ENCODE assay signal across 14 mouse cellular contexts in the genomic region with DNA sequence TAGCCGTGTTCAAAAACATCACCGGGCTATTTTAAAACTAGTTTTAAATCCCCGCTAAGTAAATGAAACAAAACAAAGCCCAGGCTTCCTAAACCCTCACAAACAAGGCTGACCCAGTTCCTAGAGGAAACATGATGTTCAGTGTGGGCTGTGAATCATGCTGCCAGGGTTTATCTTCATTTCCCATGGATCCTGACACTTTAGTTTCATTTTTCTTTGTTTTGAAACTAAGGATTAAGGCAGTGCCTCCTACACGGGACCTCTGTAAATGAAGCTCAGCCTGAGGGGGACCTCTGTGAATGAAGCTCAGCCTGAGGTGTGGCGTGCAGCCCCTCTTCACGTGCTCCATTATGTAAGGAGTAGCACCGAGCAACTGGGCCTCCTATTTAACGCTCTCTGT. TPM values are rescaled to one million over a fixed set of nuclear protein-coding genes. Genes with fewer than 3 reads are reported as not detected.
DNase-seq lines count a peak whose midpoint lies in the region; ATAC-seq and TF ChIP-seq lines count a peak whose summit lies in the region.
"Had no signal": no experiment of that assay in that cellular context is flagged by ENCODE, and none has a peak within 500 bp of the region (broad histone marks: within the 10 kb centered on the region; RNA-seq: fewer than 3 reads in every experiment).

No protein-coding gene starts in this region.

- H3K9me3 ChIP-seq in intestine, postnatal 0 days (ENCODE audit: control insufficient read depth): no peaks in the 10 kb centered on the region
- H3K9me3 ChIP-seq in intestine, embryonic 15.5 days: no peaks in the 10 kb centered on the region
- no peaks in the 10 kb centered on the region for H3K9me3 ChIP-seq in midbrain, embryonic 16.5 days (replicated peaks; ENCODE audit: control insufficient read depth, low read length, poor library complexity, severe bottlenecking)
- H3K9me3 ChIP-seq: embryonic facial prominence, embryonic 15.5 days; G1E; limb, embryonic 15.5 days had no signal

- H3K27me3 ChIP-seq in intestine, postnatal 0 days (replicated peaks; ENCODE audit: control insufficient read depth, insufficient read depth, low read length): no peaks in the 10 kb centered on the region
- H3K27me3 ChIP-seq in intestine, embryonic 15.5 days (replicated peaks): no peaks in the 10 kb centered on the region
- no peaks in the 10 kb centered on the region for H3K27me3 ChIP-seq in midbrain, embryonic 16.5 days (ENCODE audit: control insufficient read depth, insufficient read depth, low read depth, low read length)
- H3K27me3 ChIP-seq: embryonic facial prominence, embryonic 15.5 days; limb, embryonic 15.5 days had no signal

- no peak overlapping the region for H3K4me3 ChIP-seq in intestine, postnatal 0 days (ENCODE audit: low read depth, low read length)
- no peak overlapping the region for H3K4me3 ChIP-seq in intestine, embryonic 15.5 days (replicated peaks)
- no peak overlapping the region for H3K4me3 ChIP-seq in midbrain, embryonic 16.5 days (ENCODE audit: low read depth, low read length)
- H3K4me3 ChIP-seq: embryonic facial prominence, embryonic 15.5 days; limb, embryonic 15.5 days had no signal

- peak; percentile 40 to 81 for DNase-seq in adrenal gland, adult (ENCODE audit: inconsistent age in 2 of 2, low spot score in 1 of 2)
- no peak for DNase-seq in adrenal gland, adult 8-10 months
- peak; percentile 27 for DNase-seq in right cerebral cortex, adult 18-20 months
- DNase-seq in right cerebral cortex, postnatal 25 days: no peak
- DNase-seq in cerebellum, postnatal 4 days (ENCODE audit: low spot score in 2 of 2): no peak
- DNase-seq: cerebellum, adult 9-10 months; midbrain, embryonic 14.5 days had no signal

- 52% methylated on average over 8 of the region's 8 CpGs for WGBS in intestine, postnatal 0 days
- 47% methylated on average over 8 of the region's 8 CpGs for WGBS in intestine, embryonic 15.5 days
- WGBS in midbrain, embryonic 16.5 days: 41% methylated on average over 8 of the region's 8 CpGs

- H3K9ac ChIP-seq in intestine, postnatal 0 days (ENCODE audit: low read depth, low read length): no peak overlapping the region
- no peak overlapping the region for H3K9ac ChIP-seq in intestine, embryonic 15.5 days
- no peak overlapping the region for H3K9ac ChIP-seq in midbrain, embryonic 16.5 days (ENCODE audit: low read depth, low read length)
- H3K9ac ChIP-seq: embryonic facial prominence, embryonic 15.5 days; limb, embryonic 15.5 days had no signal

- ATAC-seq in intestine, postnatal 0 days: no peak
- no peak for ATAC-seq in intestine, embryonic 15.5 days
- ATAC-seq in midbrain, embryonic 16.5 days: no peak
- ATAC-seq: hindbrain, embryonic 16.5 days had no signal

- H3K4me1 ChIP-seq in intestine, postnatal 0 days (replicated peaks; ENCODE audit: control insufficient read depth, insufficient read depth, low read length): no peaks in the 10 kb centered on the region
- no peaks in the 10 kb centered on the region for H3K4me1 ChIP-seq in intestine, embryonic 15.5 days (replicated peaks)
- H3K4me1 ChIP-seq in midbrain, embryonic 16.5 days (ENCODE audit: control insufficient read depth, insufficient read depth, low read length): no peaks in the 10 kb centered on the region
- H3K4me1 ChIP-seq: embryonic facial prominence, embryonic 15.5 days; limb, embryonic 15.5 days had no signal

- peaks cover 14% of the 10 kb centered on the region for H3K36me3 ChIP-seq in intestine, postnatal 0 days (ENCODE audit: control insufficient read depth, insufficient read depth)
- peaks cover 6% of the 10 kb centered on the region; the same call in 1 of the 2 replicates for H3K36me3 ChIP-seq in intestine, embryonic 15.5 days
- peaks cover under 1% of the 10 kb centered on the region; the same call in 1 of the 2 replicates for H3K36me3 ChIP-seq in midbrain, embryonic 16.5 days (ENCODE audit: control insufficient read depth, insufficient read depth, low read length)

- peak overlapping the region; percentile 27; the same call in 1 of the 2 replicates for H3K4me2 ChIP-seq in intestine, postnatal 0 days (replicated peaks; ENCODE audit: low read depth)
- H3K4me2 ChIP-seq in intestine, embryonic 15.5 days (replicated peaks): no peak overlapping the region
- H3K4me2 ChIP-seq in midbrain, embryonic 16.5 days (ENCODE audit: low read length): no peak overlapping the region
- H3K4me2 ChIP-seq: embryonic facial prominence, embryonic 15.5 days; limb, embryonic 15.5 days had no signal

- H3K27ac ChIP-seq in intestine, postnatal 0 days (ENCODE audit: low read depth, low read length): no peak overlapping the region
- no peak overlapping the region for H3K27ac ChIP-seq in intestine, embryonic 15.5 days
- no peak overlapping the region for H3K27ac ChIP-seq in midbrain, embryonic 16.5 days (ENCODE audit: low read length)
- H3K27ac ChIP-seq: embryonic facial prominence, embryonic 15.5 days; limb, embryonic 15.5 days had no signal

- TF ChIP-seq CTCF in intestine, postnatal 0 days (IDR thresholded peaks at IDR 0.05; ENCODE audit: low read depth): no peak

RNA-seq across cellular contexts. Expression of a gene that starts 13.2 kb away (rescaled TPM):
- total RNA-seq in adrenal gland, adult 8-10 months (2022): 10 to 100 TPM in 1 of 4 experiments, 1 to 10 TPM in 3; 5.7 to 10.9 (median 8.4) TPM
- 63.0 and 71.8 TPM in 2 replicates for polyA plus RNA-seq in intestine, postnatal 0 days (2015; fragmentation: Nextera tagmentation; extraction: Ambion mirVana)
- polyA plus RNA-seq in intestine, embryonic 15.5 days (2015; fragmentation: Nextera tagmentation; extraction: Ambion mirVana): 24.1 and 24.7 TPM in 2 replicates
- polyA plus RNA-seq in midbrain, embryonic 16.5 days (2015; fragmentation: Nextera tagmentation; extraction: Ambion mirVana): 3.1 and 3.8 TPM in 2 replicates

RNA-seq across cellular contexts. Expression of a gene that starts 22.5 kb away (rescaled TPM):
- total RNA-seq in adrenal gland, adult 8-10 months (2022): 10 to 100 TPM; 11.8 to 21.1 (median 15.1) TPM
- 0.85 and 1.6 TPM in 2 replicates for polyA plus RNA-seq in intestine, postnatal 0 days (2015; fragmentation: Nextera tagmentation; extraction: Ambion mirVana)
- 2.1 and 2.5 TPM in 2 replicates for polyA plus RNA-seq in intestine, embryonic 15.5 days (2015; fragmentation: Nextera tagmentation; extraction: Ambion mirVana)
- 0.38 and 0.73 TPM in 2 replicates for polyA plus RNA-seq in midbrain, embryonic 16.5 days (2015; fragmentation: Nextera tagmentation; extraction: Ambion mirVana)

RNA-seq across cellular contexts. Expression of a gene that starts 34.5 kb away (rescaled TPM):
- total RNA-seq in adrenal gland, adult 8-10 months (2022): 10 to 100 TPM; 34.6 to 43.5 (median 42.4) TPM
- 99.6 and 108 TPM in 2 replicates for polyA plus RNA-seq in intestine, postnatal 0 days (2015; fragmentation: Nextera tagmentation; extraction: Ambion mirVana)
- 97.5 and 105 TPM in 2 replicates for polyA plus RNA-seq in intestine, embryonic 15.5 days (2015; fragmentation: Nextera tagmentation; extraction: Ambion mirVana)
- polyA plus RNA-seq in midbrain, embryonic 16.5 days (2015; fragmentation: Nextera tagmentation; extraction: Ambion mirVana): 90.2 and 92.1 TPM in 2 replicates

Comparison
In these comparisons a context has a peak if more than half of its experiments do, and no peak if none do; other contexts are left out.
1. DNase-seq: peak in adrenal gland, adult (2 of 2) and right cerebral cortex, adult 18-20 months (single experiment); none in adrenal gland, adult 8-10 months (single experiment), right cerebral cortex, postnatal 25 days (single experiment) and cerebellum, postnatal 4 days (0 of 2).